In genomic region chr15:98808651-98809134, GRCm38 (mm10) we compare ENCODE assay signal across 11 mouse cellular contexts. TPM values are rescaled to one million over a fixed set of nuclear protein-coding genes. Genes with fewer than 3 reads are reported as not detected.
A peak's percentile ranks its signal among the peaks of the same experiment; 100 is the strongest.
DNase-seq lines count a peak whose midpoint lies in the region; ATAC-seq and TF ChIP-seq lines count a peak whose summit lies in the region.
"Had no signal": no experiment of that assay in that cellular context is flagged by ENCODE, and none has a peak within 500 bp of the region (broad histone marks: within the 10 kb centered on the region; RNA-seq: fewer than 3 reads in every experiment).

No protein-coding gene starts in this region.

- no peak for TF ChIP-seq CTCF in heart, adult 2 months (IDR thresholded peaks at IDR 0.05)
- no peak for TF ChIP-seq CTCF in midbrain, postnatal 0 days (IDR thresholded peaks at IDR 0.05)
- TF ChIP-seq CTCF in thymus, adult 2 months (IDR thresholded peaks at IDR 0.05; ENCODE audit: borderline replicate concordance, control insufficient read depth, extremely low read depth, insufficient read depth, low read length, poor library complexity) = no peak

- WGBS in heart, embryonic 16.5 days = 12% methylated on average over 6 of the region's 6 CpGs
- WGBS in heart, adult 2 months = 23% methylated on average over 6 of the region's 6 CpGs
- WGBS in embryonic facial prominence, embryonic 13.5 days = 12% methylated on average over 6 of the region's 6 CpGs
- 8% methylated on average over 6 of the region's 6 CpGs for WGBS in midbrain, postnatal 0 days
- WGBS in thymus, adult 2 months = 14% methylated on average over 6 of the region's 6 CpGs

- peak overlapping the region; percentile 68 for H3K4me2 ChIP-seq in heart, embryonic 16.5 days (ENCODE audit: low read depth, low read length)
- H3K4me2 ChIP-seq in embryonic facial prominence, embryonic 13.5 days = peak overlapping the region; percentile 88; the same call in 1 of the 2 replicates
- H3K4me2 ChIP-seq in midbrain, postnatal 0 days (ENCODE audit: low read depth, low read length, poor library complexity, severe bottlenecking) = peak overlapping the region; percentile 80

- peaks cover 39% of the 10 kb centered on the region for H3K4me1 ChIP-seq in heart, embryonic 16.5 days (ENCODE audit: control insufficient read depth, insufficient read depth, low read length)
- H3K4me1 ChIP-seq in heart, adult 2 months (ENCODE audit: control insufficient read depth, insufficient read depth, low read length) = peaks cover 3% of the 10 kb centered on the region; the same call in 1 of the 2 replicates
- peaks cover 46% of the 10 kb centered on the region for H3K4me1 ChIP-seq in embryonic facial prominence, embryonic 13.5 days
- H3K4me1 ChIP-seq in midbrain, postnatal 0 days (ENCODE audit: insufficient read depth, low read length) = peaks cover 18% of the 10 kb centered on the region
- peaks cover 42% of the 10 kb centered on the region for H3K4me1 ChIP-seq in thymus, adult 2 months (replicated peaks; ENCODE audit: control insufficient read depth, insufficient read depth, low read length)

- no peak for TF ChIP-seq POLR2A in heart, adult 2 months (IDR thresholded peaks at IDR 0.05; ENCODE audit: insufficient read depth, low read depth, low read length)
- TF ChIP-seq POLR2A in thymus, adult 2 months (IDR thresholded peaks at IDR 0.05; ENCODE audit: control insufficient read depth, extremely low read depth, insufficient read depth, low read length, poor library complexity) = no peak

- no peak overlapping the region for H3K9ac ChIP-seq in heart, embryonic 16.5 days (ENCODE audit: low read length)
- no peak overlapping the region for H3K9ac ChIP-seq in heart, adult 2 months (ENCODE audit: low read depth, low read length)
- peak overlapping the region; percentile 68; the same call in 1 of the 2 replicates for H3K9ac ChIP-seq in embryonic facial prominence, embryonic 13.5 days
- 0 out of 2 replicates have a peak overlapping the region, but pooled peaks have one; percentile 14 for H3K9ac ChIP-seq in midbrain, postnatal 0 days (replicated peaks; ENCODE audit: low read length, poor library complexity, severe bottlenecking)

- no peak for ATAC-seq in heart, embryonic 16.5 days (replicated peaks; ENCODE audit: extremely low read depth, insufficient read depth, low FRiP score)
- no peak for ATAC-seq in embryonic facial prominence, embryonic 13.5 days (ENCODE audit: insufficient number of reproducible peaks, insufficient read depth, low FRiP score, low TSS enrichment, low read depth)
- no peak for ATAC-seq in midbrain, postnatal 0 days (ENCODE audit: low FRiP score)

- H3K36me3 ChIP-seq in heart, embryonic 16.5 days (ENCODE audit: control insufficient read depth, insufficient read depth) = peaks cover 13% of the 10 kb centered on the region
- no peaks in the 10 kb centered on the region; the same call in 1 of the 2 replicates for H3K36me3 ChIP-seq in heart, adult 2 months (ENCODE audit: control insufficient read depth, insufficient read depth, low read length)
- peaks cover 29% of the 10 kb centered on the region for H3K36me3 ChIP-seq in embryonic facial prominence, embryonic 13.5 days
- peaks cover 9% of the 10 kb centered on the region for H3K36me3 ChIP-seq in midbrain, postnatal 0 days (ENCODE audit: insufficient read depth, low read length)
- peaks cover 13% of the 10 kb centered on the region for H3K36me3 ChIP-seq in thymus, adult 2 months (ENCODE audit: control insufficient read depth, insufficient read depth, low read length)

- DNase-seq in heart, adult 2 months = no peak
- DNase-seq in layer of hippocampus, adult 11-12 months (ENCODE audit: low spot score) = peak; percentile 88
- peak; percentile 15 for DNase-seq in midbrain, postnatal 0 days (ENCODE audit: low spot score)
- DNase-seq in urinary bladder, adult 18-20 months (ENCODE audit: low spot score in 2 of 2) = no peak
- DNase-seq in thymus, adult 2 months = no peak
- DNase-seq in testis, postnatal 14 days (ENCODE audit: low spot score) = no peak
- DNase-seq: cerebellum, postnatal 36 days had no signal

- no peaks in the 10 kb centered on the region for H3K9me3 ChIP-seq in heart, embryonic 16.5 days (replicated peaks; ENCODE audit: control insufficient read depth, low read length)
- no peaks in the 10 kb centered on the region for H3K9me3 ChIP-seq in embryonic facial prominence, embryonic 13.5 days
- no peaks in the 10 kb centered on the region for H3K9me3 ChIP-seq in midbrain, postnatal 0 days (ENCODE audit: low read length)

- no peaks in the 10 kb centered on the region for H3K79me2 ChIP-seq in heart, adult 2 months (replicated peaks; ENCODE audit: control insufficient read depth, insufficient read depth, low read length)

- no peak for TF ChIP-seq EP300 in heart, adult 2 months (IDR thresholded peaks at IDR 0.05; ENCODE audit: insufficient read depth, low read depth, low read length)

- no peak overlapping the region for H3K27ac ChIP-seq in heart, embryonic 16.5 days (ENCODE audit: low read length)
- no peak overlapping the region for H3K27ac ChIP-seq in heart, adult 2 months
- no peak overlapping the region for H3K27ac ChIP-seq in embryonic facial prominence, embryonic 13.5 days
- H3K27ac ChIP-seq in midbrain, postnatal 0 days (ENCODE audit: low read depth, low read length) = no peak overlapping the region
- no peak overlapping the region for H3K27ac ChIP-seq in thymus, adult 2 months (ENCODE audit: control insufficient read depth, insufficient read depth, low read length)

- H3K4me3 ChIP-seq in heart, embryonic 16.5 days (ENCODE audit: low read length) = peak overlapping the region; percentile 46
- H3K4me3 ChIP-seq in heart, adult 2 months = no peak overlapping the region; the same call in 1 of the 2 replicates
- peak overlapping the region; percentile 52 for H3K4me3 ChIP-seq in embryonic facial prominence, embryonic 13.5 days
- H3K4me3 ChIP-seq in midbrain, postnatal 0 days (ENCODE audit: low read depth, low read length) = peak overlapping the region; percentile 52
- H3K4me3 ChIP-seq in thymus, adult 2 months (ENCODE audit: control insufficient read depth, insufficient read depth, low read length) = no peak overlapping the region

- intact Hi-C loops in heart, adult 2 months (cut with DNase I) = no loop called here

- peaks cover 54% of the 10 kb centered on the region for H3K27me3 ChIP-seq in heart, embryonic 16.5 days (ENCODE audit: control insufficient read depth, insufficient read depth, low read length)
- peaks cover 2% of the 10 kb centered on the region; the same call in 1 of the 2 replicates for H3K27me3 ChIP-seq in heart, adult 2 months (ENCODE audit: control insufficient read depth, insufficient read depth, low read length)
- H3K27me3 ChIP-seq in embryonic facial prominence, embryonic 13.5 days = peaks cover 75% of the 10 kb centered on the region
- H3K27me3 ChIP-seq in midbrain, postnatal 0 days (ENCODE audit: insufficient read depth, low read length) = peaks cover 50% of the 10 kb centered on the region
- peaks cover 29% of the 10 kb centered on the region for H3K27me3 ChIP-seq in thymus, adult 2 months (ENCODE audit: control insufficient read depth, insufficient read depth, low read length)

RNA-seq across cellular contexts. Expression of gene Ddn, which starts 0.6 kb away (rescaled TPM):
- polyA plus RNA-seq in heart, embryonic 16.5 days (2015; fragmentation: Nextera tagmentation; extraction: Ambion mirVana) = 0.32 and 0.35 TPM in 2 replicates
- total RNA-seq in heart, adult 2 months (2021) = under 1 TPM; 0.45 to 0.50 TPM
- 0.12 and 0.23 TPM in 2 replicates for polyA plus RNA-seq in heart, adult 2 months (2012; rRNA removed)
- 0.07 TPM in 1 of 2 replicates, not detected in the other for polyA plus RNA-seq in embryonic facial prominence, embryonic 13.5 days (2015; fragmentation: Nextera tagmentation; extraction: Ambion mirVana)
- 5.5 and 7.3 TPM in 2 replicates for total RNA-seq in midbrain, postnatal 0 days (2014; rRNA removed)
- 0.51 and 0.64 TPM in 2 replicates for polyA plus RNA-seq in midbrain, postnatal 0 days (2015; fragmentation: Nextera tagmentation; extraction: Ambion mirVana)
- polyA plus RNA-seq in thymus, adult 2 months (2012; rRNA removed) = 0.26 and 0.65 TPM in 2 replicates
- polyA plus RNA-seq: liver, embryonic 16.5 days had no signal

RNA-seq across cellular contexts. Expression of gene Wnt1, which starts 19.0 kb away (rescaled TPM):
- polyA plus RNA-seq in heart, embryonic 16.5 days (2015; fragmentation: Nextera tagmentation; extraction: Ambion mirVana) = not detected in 2 replicates
- total RNA-seq in heart, adult 2 months (2021) = not detected
- not detected in 2 replicates for polyA plus RNA-seq in heart, adult 2 months (2012; rRNA removed)
- not detected in 2 replicates for polyA plus RNA-seq in embryonic facial prominence, embryonic 13.5 days (2015; fragmentation: Nextera tagmentation; extraction: Ambion mirVana)
- 0.33 TPM in 2 replicates for total RNA-seq in midbrain, postnatal 0 days (2014; rRNA removed)
- 0.81 and 1.1 TPM in 2 replicates for polyA plus RNA-seq in midbrain, postnatal 0 days (2015; fragmentation: Nextera tagmentation; extraction: Ambion mirVana)
- polyA plus RNA-seq in thymus, adult 2 months (2012; rRNA removed) = 0.07 and 0.22 TPM in 2 replicates
- total RNA-seq: CH12.LX had no signal
- polyA plus RNA-seq: liver, embryonic 16.5 days had no signal

RNA-seq across cellular contexts. Expression of gene Prkag1, which starts 22.6 kb away (rescaled TPM):
- 111 and 112 TPM in 2 replicates for polyA plus RNA-seq in heart, embryonic 16.5 days (2015; fragmentation: Nextera tagmentation; extraction: Ambion mirVana)
- 100 to 1,000 TPM; 104 to 114 TPM for total RNA-seq in heart, adult 2 months (2021)
- 95.7 and 200 TPM in 2 replicates for polyA plus RNA-seq in heart, adult 2 months (2012; rRNA removed)
- 90.4 and 92.5 TPM in 2 replicates for polyA plus RNA-seq in embryonic facial prominence, embryonic 13.5 days (2015; fragmentation: Nextera tagmentation; extraction: Ambion mirVana)
- total RNA-seq in midbrain, postnatal 0 days (2014; rRNA removed) = 45.1 and 50.6 TPM in 2 replicates
- 50.6 and 57.4 TPM in 2 replicates for polyA plus RNA-seq in midbrain, postnatal 0 days (2015; fragmentation: Nextera tagmentation; extraction: Ambion mirVana)
- 90.7 and 105 TPM in 2 replicates for polyA plus RNA-seq in thymus, adult 2 months (2012; rRNA removed)

RNA-seq across cellular contexts. Expression of gene Wnt10b, which starts 30.7 kb away (rescaled TPM):
- polyA plus RNA-seq in heart, embryonic 16.5 days (2015; fragmentation: Nextera tagmentation; extraction: Ambion mirVana) = 0.28 and 0.44 TPM in 2 replicates
- under 1 TPM; 0.20 to 0.29 TPM for total RNA-seq in heart, adult 2 months (2021)
- 0.23 and 0.70 TPM in 2 replicates for polyA plus RNA-seq in heart, adult 2 months (2012; rRNA removed)
- 4.9 and 5.3 TPM in 2 replicates for polyA plus RNA-seq in embryonic facial prominence, embryonic 13.5 days (2015; fragmentation: Nextera tagmentation; extraction: Ambion mirVana)
- total RNA-seq in midbrain, postnatal 0 days (2014; rRNA removed) = 0.38 and 1.5 TPM in 2 replicates
- not detected in 2 replicates for polyA plus RNA-seq in midbrain, postnatal 0 days (2015; fragmentation: Nextera tagmentation; extraction: Ambion mirVana)
- polyA plus RNA-seq in thymus, adult 2 months (2012; rRNA removed) = 3.4 and 3.9 TPM in 2 replicates
- polyA plus RNA-seq: liver, embryonic 16.5 days had no signal

RNA-seq across cellular contexts. Expression of gene Arf3, which starts 45.7 kb away (rescaled TPM):
- polyA plus RNA-seq in heart, embryonic 16.5 days (2015; fragmentation: Nextera tagmentation; extraction: Ambion mirVana) = 35.8 and 36.4 TPM in 2 replicates
- total RNA-seq in heart, adult 2 months (2021) = 10 to 100 TPM; 18.9 to 20.0 TPM
- polyA plus RNA-seq in heart, adult 2 months (2012; rRNA removed) = 30.6 and 41.0 TPM in 2 replicates
- polyA plus RNA-seq in embryonic facial prominence, embryonic 13.5 days (2015; fragmentation: Nextera tagmentation; extraction: Ambion mirVana) = 44.1 and 44.6 TPM in 2 replicates
- total RNA-seq in midbrain, postnatal 0 days (2014; rRNA removed) = 122 and 144 TPM in 2 replicates
- polyA plus RNA-seq in midbrain, postnatal 0 days (2015; fragmentation: Nextera tagmentation; extraction: Ambion mirVana) = 89.2 and 93.8 TPM in 2 replicates
- 165 and 182 TPM in 2 replicates for polyA plus RNA-seq in thymus, adult 2 months (2012; rRNA removed)

Comparison
In these comparisons a context has a peak if more than half of its experiments do, and no peak if none do; other contexts are left out.
1. H3K4me3 ChIP-seq: peak in heart, embryonic 16.5 days (single experiment), embryonic facial prominence, embryonic 13.5 days (single experiment) and midbrain, postnatal 0 days (single experiment); none in heart, adult 2 months (single experiment) and thymus, adult 2 months (single experiment).
2. H3K9ac ChIP-seq: peak in embryonic facial prominence, embryonic 13.5 days (single experiment) and midbrain, postnatal 0 days (single experiment); none in heart, embryonic 16.5 days (single experiment) and heart, adult 2 months (single experiment).
3. DNase-seq: peak in layer of hippocampus, adult 11-12 months (single experiment) and midbrain, postnatal 0 days (single experiment); none in heart, adult 2 months (0 of 2), urinary bladder, adult 18-20 months (0 of 2), thymus, adult 2 months (single experiment) and testis, postnatal 14 days (single experiment).
4. Peak in every context shown above with its lines, with median percentiles within 50 percentile points of each other: H3K4me2 ChIP-seq.